Mouse (Mus musculus) C2C12 (cell line): Measurements from ENCODE around the gene Mdc1. TPM values are rescaled to one million over a fixed set of nuclear protein-coding genes. Genes with fewer than 3 reads are reported as not detected.

Experiments used
- H3K27me3 ChIP-seq: one replicate; pipeline ENCODE4 v1.6.1; 2011; ENCODE audit not compliant: control insufficient read depth, insufficient read depth, insufficient read length
- H3K36me3 ChIP-seq: one replicate; pipeline ENCODE4 v1.6.1; 2011; ENCODE audit not compliant: control insufficient read depth, insufficient read depth
- H3K4me3 ChIP-seq: one replicate; pipeline ENCODE4 v1.5.1; 2011; ENCODE audit warnings: mild to moderate bottlenecking, control low read depth; ENCODE audit not compliant: poor library complexity, insufficient read depth, severe bottlenecking
- H3K79me2 ChIP-seq: one replicate; pipeline ENCODE4 v1.6.1; 2011; ENCODE audit not compliant: control insufficient read depth, insufficient read depth
- H3K79me3 ChIP-seq: one replicate; pipeline ENCODE4 v1.6.1; 2011; ENCODE audit warnings: low read depth, control low read depth
- H3ac ChIP-seq: one replicate; pipeline ENCODE3; 2011; ENCODE audit warnings: low read depth; ENCODE audit not compliant: control insufficient read depth, insufficient read length
- CEBPB ChIP-seq: IDR thresholded peaks from one replicate; pipeline ENCODE4 v1.6.1; 2011; ENCODE audit warnings: low read depth, mild to moderate bottlenecking, control low read depth, moderate library complexity
- CTCF ChIP-seq: IDR thresholded peaks from one replicate; pipeline ENCODE4 v1.5.1; 2011; ENCODE audit not compliant: control insufficient read depth, insufficient read depth, insufficient read length
- FOSL1 ChIP-seq: IDR thresholded peaks from one replicate; pipeline ENCODE4 v1.8.0; 2011; ENCODE audit warnings: mild to moderate bottlenecking, low read length; ENCODE audit not compliant: poor library complexity, insufficient read depth, severe bottlenecking
- MAX ChIP-seq: IDR thresholded peaks from one replicate; pipeline ENCODE4 v1.6.1; 2011; ENCODE audit warnings: mild to moderate bottlenecking, control low read depth
- MYOD1 ChIP-seq: IDR thresholded peaks from one replicate; pipeline ENCODE4 v1.6.1; 2011; ENCODE audit warnings: low read depth; ENCODE audit not compliant: control insufficient read depth, insufficient read length
- MYOG ChIP-seq: IDR thresholded peaks from one replicate; pipeline ENCODE4 v1.6.1; 2011; ENCODE audit not compliant: control insufficient read depth, insufficient read length; ENCODE audit errors: extremely low read depth
- USF1 ChIP-seq: IDR thresholded peaks from one replicate; pipeline ENCODE4 v1.6.1; 2011; ENCODE audit warnings: low read depth, mild to moderate bottlenecking, control low read depth, moderate library complexity
- polyA plus RNA-seq: library from polyadenylated mRNA; unstranded; fragments of >200 nt; fragmentation: generic; extraction: Trizol; gene quantifications from one replicate; pipeline ENCODE4 v1.2.1, GENCODE M21; 2012; ENCODE audit warnings: missing spikeins

Mdc1 gene
- polyA plus RNA-seq, 1 experiment = 16.6 TPM

GRCm38 (mm10) chr17:35812307-35812706 lies 29.0 kb upstream of the Mdc1 start:
- H3K4me3 ChIP-seq = no peak overlapping the region
- no peaks in the 10 kb centered on the region for H3K79me3 ChIP-seq
- H3ac ChIP-seq = no peak overlapping the region
- H3K36me3 ChIP-seq = no peaks in the 10 kb centered on the region
- no peaks in the 10 kb centered on the region for H3K79me2 ChIP-seq
- no peak for TF ChIP-seq USF1
- no peak for TF ChIP-seq FOSL1
- no peak for TF ChIP-seq MYOD1
- TF ChIP-seq MAX = no peak
- no peak for TF ChIP-seq CEBPB
- TF ChIP-seq CTCF = no peak
- no peak for TF ChIP-seq MYOG
- H3K27me3 ChIP-seq = no peaks in the 10 kb centered on the region

DNA sequence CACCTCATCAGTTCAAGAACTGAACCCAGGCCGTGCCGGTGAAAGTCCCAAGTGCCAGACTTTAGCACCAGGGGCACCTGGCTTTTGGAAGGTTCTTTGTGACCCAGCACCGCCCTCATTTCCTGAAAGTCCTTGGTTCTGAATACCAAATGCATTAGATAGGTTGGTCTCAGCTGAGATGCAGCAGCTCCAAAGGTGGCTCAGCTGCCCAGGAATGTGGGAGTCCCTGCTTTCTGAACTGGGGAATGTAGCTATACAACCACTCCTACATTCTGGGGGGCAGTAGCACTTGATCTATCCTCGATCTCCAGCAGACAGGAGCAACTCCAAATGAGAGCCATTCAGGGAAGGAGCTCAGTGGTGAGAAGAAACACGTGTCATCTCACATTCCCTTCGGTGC lies 28.6 kb upstream of the Mdc1 start:
- no peaks in the 10 kb centered on the region for H3K27me3 ChIP-seq
- peak overlapping the region; percentile 39 for H3ac ChIP-seq
- H3K79me3 ChIP-seq = no peaks in the 10 kb centered on the region
- no peak overlapping the region for H3K4me3 ChIP-seq
- no peaks in the 10 kb centered on the region for H3K79me2 ChIP-seq
- TF ChIP-seq MYOD1 = no peak
- TF ChIP-seq MAX = peak; percentile 4
- no peaks in the 10 kb centered on the region for H3K36me3 ChIP-seq

DNA sequence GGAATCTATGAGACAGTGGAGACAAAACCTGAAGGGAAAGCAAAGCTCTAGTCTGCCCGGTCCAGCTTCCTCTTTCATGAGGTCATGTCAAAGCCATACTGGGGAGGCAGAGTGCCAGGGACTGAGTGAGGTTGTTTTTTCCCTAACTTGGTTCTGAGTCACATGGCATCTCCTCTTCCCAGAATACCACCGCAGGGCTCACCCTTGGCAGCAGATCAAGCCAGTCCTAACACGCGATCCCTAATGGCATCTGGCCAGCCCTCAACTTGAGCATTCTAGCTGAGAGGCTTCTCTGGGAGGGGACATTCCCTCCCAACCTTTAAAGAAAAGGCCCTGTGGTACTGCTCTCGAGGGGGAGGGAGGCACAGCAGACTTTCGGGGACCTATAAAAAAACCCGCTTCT lies 28.1 kb upstream of the Mdc1 start:
- TF ChIP-seq MYOD1 = no peak
- TF ChIP-seq USF1 = peak; percentile 86
- TF ChIP-seq MAX = peak; percentile 49
- H3K79me2 ChIP-seq = no peaks in the 10 kb centered on the region
- H3K36me3 ChIP-seq = no peaks in the 10 kb centered on the region

GRCm38 (mm10) chr17:35813653-35814052 lies 27.7 kb upstream of the Mdc1 start:
- peak overlapping the region; percentile 13 for H3ac ChIP-seq
- H3K79me2 ChIP-seq = no peaks in the 10 kb centered on the region
- H3K4me3 ChIP-seq = no peak overlapping the region
- TF ChIP-seq MAX = no peak
- no peak for TF ChIP-seq USF1
- no peak for TF ChIP-seq FOSL1
- TF ChIP-seq MYOG = no peak
- TF ChIP-seq CTCF = no peak
- no peak for TF ChIP-seq CEBPB
- TF ChIP-seq MYOD1 = no peak
- H3K79me3 ChIP-seq = no peaks in the 10 kb centered on the region
- no peaks in the 10 kb centered on the region for H3K36me3 ChIP-seq
- H3K27me3 ChIP-seq = no peaks in the 10 kb centered on the region

More for the DNA sequence above, 28.1 kb upstream of the Mdc1 start:
- Histone ChIP-seq H3K79me3 (no peaks in the 10 kb centered on the region), H3ac (no peak overlapping the region), H3K4me3 (no peak overlapping the region), H3K27me3 (no peaks in the 10 kb centered on the region)

DNA sequence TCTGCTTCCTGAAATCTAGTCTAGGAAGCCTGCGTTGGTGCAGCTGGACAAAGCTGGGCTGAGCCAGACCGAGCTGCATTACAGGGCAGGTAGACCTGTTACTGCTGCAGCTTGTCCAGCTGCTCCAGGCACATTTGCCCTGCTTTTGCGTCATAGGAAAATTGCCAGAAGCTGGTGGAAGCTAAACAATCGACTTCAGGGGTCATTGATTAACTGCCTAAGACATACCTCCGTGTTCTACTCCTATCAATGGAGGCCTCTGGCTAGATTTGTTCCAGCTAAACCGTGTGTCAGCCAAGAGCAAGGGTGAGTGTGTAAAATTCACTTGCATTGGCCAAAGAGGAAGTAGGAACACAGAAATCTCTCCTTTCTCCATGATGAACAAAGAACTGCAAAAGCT lies 26.6 kb upstream of the Mdc1 start:
- no peak for TF ChIP-seq CEBPB
- TF ChIP-seq MYOG = no peak
- no peak for TF ChIP-seq MAX
- no peak for TF ChIP-seq MYOD1
- TF ChIP-seq FOSL1 = no peak
- no peak for TF ChIP-seq USF1
- no peak for TF ChIP-seq CTCF
- no peaks in the 10 kb centered on the region for H3K27me3 ChIP-seq
- H3K4me3 ChIP-seq = no peak overlapping the region
- no peaks in the 10 kb centered on the region for H3K79me2 ChIP-seq
- no peaks in the 10 kb centered on the region for H3K36me3 ChIP-seq
- H3K79me3 ChIP-seq = no peaks in the 10 kb centered on the region
- no peak overlapping the region for H3ac ChIP-seq

GRCm38 (mm10) chr17:35815836-35816235 lies 25.5 kb upstream of the Mdc1 start:
- Histone ChIP-seq H3ac (no peak overlapping the region), H3K79me2 (no peaks in the 10 kb centered on the region), H3K27me3 (no peaks in the 10 kb centered on the region), H3K36me3 (no peaks in the 10 kb centered on the region), H3K79me3 (no peaks in the 10 kb centered on the region), H3K4me3 (no peak overlapping the region)
- TF ChIP-seq USF1 (no peak), MYOD1 (no peak), CTCF (no peak), FOSL1 (no peak), MYOG (no peak), MAX (no peak), CEBPB (no peak)

GRCm38 (mm10) chr17:35816686-35817085 lies 24.6 kb upstream of the Mdc1 start:
- H3K79me2 ChIP-seq = peaks cover 2% of the 10 kb centered on the region
- no peaks in the 10 kb centered on the region for H3K27me3 ChIP-seq
- H3ac ChIP-seq = no peak overlapping the region
- H3K36me3 ChIP-seq = no peaks in the 10 kb centered on the region
- H3K79me3 ChIP-seq = peaks cover 2% of the 10 kb centered on the region
- no peak for TF ChIP-seq MAX
- no peak for TF ChIP-seq MYOG
- TF ChIP-seq CTCF = no peak
- TF ChIP-seq USF1 = no peak
- TF ChIP-seq FOSL1 = no peak
- no peak for TF ChIP-seq MYOD1
- no peak for TF ChIP-seq CEBPB
- H3K4me3 ChIP-seq = no peak overlapping the region
